Mouse (Mus musculus): ENCODE results near the gene Tprg. TPM values are rescaled to one million over a fixed set of nuclear protein-coding genes. Genes with fewer than 3 reads are reported as not detected.

Tprg gene
- total RNA-seq, 1 experiment from 2014 or later, result not detected

GRCm38 (mm10) chr16:25315090-25315489 lies 28.5 kb downstream of the Tprg start:
- ATAC-seq (replicated peaks; ENCODE audit: insufficient number of reproducible peaks, low FRiP score, low TSS enrichment, poor library complexity, severe bottlenecking), result no peak

DNA sequence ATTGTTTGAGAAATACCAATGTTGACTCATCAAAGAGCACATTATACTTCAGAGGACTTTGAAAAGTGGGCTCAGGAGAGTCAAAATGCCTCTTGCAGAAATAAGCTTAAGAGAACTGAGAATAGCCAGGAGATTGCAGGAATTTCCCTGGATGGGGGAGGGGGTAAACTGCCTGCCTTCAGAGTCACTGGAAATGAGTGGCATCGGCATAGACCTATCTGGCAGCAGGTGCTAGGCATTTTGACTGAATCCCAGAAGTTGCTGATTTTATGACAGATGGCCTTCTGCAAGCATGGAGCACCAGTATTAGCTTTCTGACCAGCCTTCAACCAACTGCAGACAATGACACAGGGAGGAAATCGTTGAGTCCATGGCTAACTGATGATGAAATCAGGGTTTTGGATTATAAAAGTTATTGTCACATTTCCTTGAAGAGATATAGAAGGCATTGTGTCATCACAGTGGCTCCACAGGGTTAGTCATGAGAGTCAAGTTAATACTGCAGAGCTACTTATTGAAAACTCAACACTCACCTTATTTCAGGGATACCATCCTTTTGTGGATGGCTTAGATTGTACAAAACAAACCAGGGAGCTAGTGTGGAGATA lies 39.1 kb downstream of the Tprg start:
- no peak for ATAC-seq (replicated peaks; ENCODE audit: insufficient number of reproducible peaks, low FRiP score, low TSS enrichment, poor library complexity, severe bottlenecking)

DNA sequence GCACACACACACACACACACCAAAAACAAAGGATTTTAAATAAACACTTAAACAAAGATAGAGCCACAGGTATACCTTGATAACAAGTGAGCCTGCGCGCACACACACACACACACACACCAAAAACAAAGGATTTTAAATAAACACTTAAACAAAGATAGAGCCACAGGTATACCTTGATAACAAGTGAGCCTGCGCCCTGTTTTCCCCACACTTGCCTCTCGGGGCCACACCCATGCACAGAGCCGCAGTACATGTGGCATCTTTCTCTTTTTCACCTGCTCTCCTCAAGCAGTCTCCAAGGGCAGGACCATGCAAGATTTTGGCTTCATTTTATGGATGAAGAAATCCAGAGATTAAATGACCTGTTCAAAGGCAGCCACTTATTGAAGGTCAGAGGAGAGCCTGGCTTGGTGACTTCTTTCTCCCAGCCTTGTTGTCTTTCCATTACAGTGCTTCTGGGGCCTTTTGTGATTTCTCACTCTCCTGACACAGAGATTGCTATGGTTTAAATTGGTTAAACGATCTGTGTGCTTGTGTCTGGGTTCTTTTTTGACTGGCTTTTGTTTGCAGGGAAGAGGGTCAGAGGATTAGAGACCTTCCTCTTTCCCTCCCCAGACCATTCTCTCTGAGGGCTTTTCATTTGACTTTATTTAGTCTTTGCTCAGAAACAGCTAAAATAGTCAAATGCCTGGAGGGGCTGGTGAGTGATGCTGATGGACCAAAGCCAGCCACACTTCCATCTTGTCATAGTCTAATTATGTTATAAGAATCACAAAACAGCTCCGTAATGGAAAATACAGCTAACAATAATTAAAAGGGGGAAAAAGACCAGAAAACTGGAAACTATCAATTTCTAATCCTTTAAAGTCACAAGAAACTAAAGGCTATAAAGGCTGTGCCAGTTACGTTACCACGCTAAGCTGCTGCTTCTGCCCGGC lies 46.9 kb downstream of the Tprg start:
- no peak for ATAC-seq (replicated peaks; ENCODE audit: insufficient number of reproducible peaks, low FRiP score, low TSS enrichment, poor library complexity, severe bottlenecking)

DNA sequence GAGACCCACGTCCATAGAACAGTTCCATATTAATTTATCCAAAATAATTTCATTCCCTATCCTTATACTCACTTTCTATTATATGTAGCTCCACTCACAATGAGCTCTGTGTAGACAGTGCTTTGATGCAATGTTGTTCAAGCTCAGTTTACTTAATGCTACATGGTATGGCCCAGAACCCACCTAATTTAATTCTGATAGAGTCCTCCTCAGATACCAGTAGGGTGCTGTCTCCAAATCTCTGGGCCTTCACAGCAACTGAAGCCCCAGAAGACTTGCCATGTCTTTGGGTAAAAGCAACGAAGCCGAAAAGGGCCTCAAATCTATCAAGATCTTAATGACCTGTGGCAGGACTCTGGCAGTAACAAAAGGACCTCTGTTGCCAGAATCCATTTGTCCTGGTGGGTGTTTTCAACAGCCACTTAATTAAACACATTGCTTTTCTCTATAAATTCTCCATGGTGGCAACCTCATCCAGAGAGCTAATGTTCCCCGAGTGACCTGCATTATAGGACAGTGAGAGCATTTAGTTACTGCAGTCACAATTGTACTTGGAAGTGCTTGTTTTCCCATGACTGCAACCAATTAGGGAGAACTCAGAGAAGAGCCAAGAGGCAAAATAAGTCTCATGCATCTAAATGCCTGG lies 48.6 kb downstream of the Tprg start:
- no peak for ATAC-seq (replicated peaks; ENCODE audit: insufficient number of reproducible peaks, low FRiP score, low TSS enrichment, poor library complexity, severe bottlenecking)

- no peak for ATAC-seq (replicated peaks; ENCODE audit: insufficient number of reproducible peaks, low FRiP score, low TSS enrichment, poor library complexity, severe bottlenecking)
These were observed 63.0 kb downstream of the Tprg start for GRCm38 (mm10) chr16:25349626-25350025.

DNA sequence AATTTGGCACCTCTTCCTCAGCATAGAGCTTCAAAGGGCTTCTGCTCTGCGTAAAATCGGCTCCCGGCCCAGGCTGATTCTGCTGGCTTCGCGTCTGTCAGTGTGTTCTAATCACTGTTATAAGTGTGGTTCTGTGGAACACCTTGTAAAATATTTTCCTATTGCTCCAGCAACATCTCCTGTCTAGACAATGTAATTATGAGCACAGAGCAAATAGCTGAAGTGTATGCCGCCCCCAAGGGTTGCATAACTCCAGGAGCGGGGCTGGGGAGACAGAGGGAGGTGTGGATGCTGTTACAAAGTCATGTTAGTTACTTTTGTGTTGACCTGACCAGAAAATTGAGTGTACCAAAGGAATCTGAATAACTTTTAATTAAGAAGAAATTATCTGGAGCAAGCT lies 81.2 kb downstream of the Tprg start:
- no peak for ATAC-seq (replicated peaks; ENCODE audit: insufficient number of reproducible peaks, low FRiP score, low TSS enrichment, poor library complexity, severe bottlenecking)

DNA sequence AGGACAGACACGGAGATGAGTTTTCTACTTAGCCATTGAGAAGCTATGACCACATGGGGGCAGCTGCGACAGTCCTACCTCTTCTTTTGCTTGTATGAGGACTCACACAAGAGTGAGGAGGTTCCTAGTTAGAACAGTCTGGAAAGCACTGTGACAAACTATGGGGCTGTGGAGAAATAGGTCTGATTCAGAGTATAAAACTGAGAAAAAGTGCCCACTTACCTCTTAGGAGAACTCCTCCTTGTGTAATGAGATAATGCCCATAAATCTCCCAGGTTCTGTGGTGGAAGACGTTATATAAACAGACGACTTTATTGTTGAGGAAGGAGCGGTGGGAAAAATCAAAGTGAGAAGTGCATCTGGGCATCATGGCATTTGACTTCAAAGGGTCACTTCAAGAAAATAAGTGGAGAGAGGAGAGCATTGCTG lies 83.4 kb downstream of the Tprg start:
- no peak for ATAC-seq (replicated peaks; ENCODE audit: insufficient number of reproducible peaks, low FRiP score, low TSS enrichment, poor library complexity, severe bottlenecking)

DNA sequence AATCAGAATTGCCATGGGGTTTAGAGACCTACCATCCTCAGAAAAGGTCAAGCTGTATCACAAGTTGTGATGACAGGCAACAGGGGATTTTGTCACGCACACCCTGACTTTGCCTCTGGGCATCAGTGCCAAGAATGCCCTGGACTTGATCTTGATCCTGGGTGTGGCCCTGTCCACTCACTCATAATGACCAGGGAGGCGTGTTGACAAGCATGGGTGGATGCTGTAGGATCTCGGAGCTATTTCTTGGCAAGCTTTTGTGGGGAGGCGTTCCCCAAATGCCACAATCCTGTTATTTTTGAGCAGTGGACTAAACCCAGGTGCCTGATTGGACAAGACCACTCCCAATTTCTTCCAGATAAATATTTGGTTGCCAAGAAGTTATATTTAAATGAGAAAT lies 87.5 kb downstream of the Tprg start:
- ATAC-seq (replicated peaks; ENCODE audit: insufficient number of reproducible peaks, low FRiP score, low TSS enrichment, poor library complexity, severe bottlenecking), result no peak

DNA sequence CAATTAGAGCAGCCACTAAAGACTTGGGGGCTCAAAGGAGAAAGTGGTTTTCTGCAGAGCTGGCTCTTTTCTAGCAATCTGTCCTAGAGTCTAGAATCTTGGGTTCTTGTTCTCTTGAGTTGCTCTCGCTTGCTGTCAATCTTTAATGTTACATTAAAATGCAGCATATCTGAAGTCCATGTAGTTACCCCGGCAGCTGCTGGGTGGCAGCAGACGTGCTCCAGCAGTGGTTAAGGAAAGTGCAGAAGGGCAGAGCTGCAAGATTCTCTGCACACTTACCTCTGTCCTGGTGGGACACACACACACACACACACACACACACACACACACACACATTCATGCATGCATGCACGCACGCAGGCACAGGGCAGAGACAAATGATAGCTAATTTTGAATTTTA lies 88.2 kb downstream of the Tprg start:
- ATAC-seq (replicated peaks; ENCODE audit: insufficient number of reproducible peaks, low FRiP score, low TSS enrichment, poor library complexity, severe bottlenecking), result no peak

GRCm38 (mm10) chr16:25376720-25377373 lies 90.2 kb downstream of the Tprg start:
- ATAC-seq (replicated peaks; ENCODE audit: insufficient number of reproducible peaks, low FRiP score, low TSS enrichment, poor library complexity, severe bottlenecking), result no peak

DNA sequence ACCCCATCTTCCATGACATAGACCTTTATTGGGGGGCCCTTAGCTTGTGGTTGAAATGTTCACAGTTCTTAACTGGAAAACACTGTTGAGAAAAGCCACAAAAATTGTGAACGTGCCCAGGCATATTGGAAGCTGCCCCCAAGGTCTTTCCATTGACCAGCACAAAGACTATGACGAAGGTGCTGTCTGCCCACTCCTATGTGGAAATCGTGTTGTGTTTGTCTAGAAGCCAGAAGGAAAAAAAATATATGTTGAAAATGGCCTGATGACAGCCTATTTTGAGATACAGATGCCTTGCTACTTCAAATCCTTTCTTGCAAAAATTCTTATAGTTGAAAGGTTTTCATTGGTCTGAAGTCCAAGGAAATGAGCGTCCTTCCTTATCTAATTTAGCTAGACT lies 91.1 kb downstream of the Tprg start:
- ATAC-seq (replicated peaks; ENCODE audit: insufficient number of reproducible peaks, low FRiP score, low TSS enrichment, poor library complexity, severe bottlenecking), result no peak

DNA sequence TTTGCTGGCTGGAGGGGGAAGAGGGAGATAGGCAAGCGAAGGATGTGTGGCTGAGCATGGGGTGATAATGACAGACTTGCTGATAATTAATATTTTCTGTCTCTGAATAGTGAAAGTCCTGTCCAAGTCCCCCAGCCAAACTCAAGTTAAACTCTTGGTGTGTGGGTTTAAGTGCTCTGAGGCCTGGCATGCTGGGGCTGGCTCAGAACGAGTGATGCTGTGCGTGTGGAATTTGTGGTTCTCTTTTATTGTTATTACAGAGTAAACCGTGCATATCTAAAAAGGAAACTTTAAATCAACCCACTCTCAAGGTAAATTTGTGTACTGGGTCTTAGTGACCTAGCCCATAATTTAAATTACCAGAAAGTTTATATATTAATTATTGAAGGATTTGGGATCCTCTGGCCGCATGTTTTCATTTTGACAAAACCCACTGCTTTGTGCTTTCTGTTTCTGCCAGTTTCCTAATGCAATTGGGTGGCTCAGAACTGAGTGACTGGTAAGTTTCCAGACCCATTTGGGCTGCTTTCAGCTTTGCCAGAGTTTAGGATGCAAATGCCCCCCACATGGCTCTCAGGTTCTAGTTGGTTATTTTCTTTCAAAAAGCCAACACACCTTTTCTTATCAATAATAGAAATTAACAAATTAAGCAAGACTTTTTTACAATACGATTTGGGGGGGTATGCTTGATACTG lies 99.0 kb downstream of the Tprg start:
- ATAC-seq (replicated peaks; ENCODE audit: insufficient number of reproducible peaks, low FRiP score, low TSS enrichment, poor library complexity, severe bottlenecking), result no peak

DNA sequence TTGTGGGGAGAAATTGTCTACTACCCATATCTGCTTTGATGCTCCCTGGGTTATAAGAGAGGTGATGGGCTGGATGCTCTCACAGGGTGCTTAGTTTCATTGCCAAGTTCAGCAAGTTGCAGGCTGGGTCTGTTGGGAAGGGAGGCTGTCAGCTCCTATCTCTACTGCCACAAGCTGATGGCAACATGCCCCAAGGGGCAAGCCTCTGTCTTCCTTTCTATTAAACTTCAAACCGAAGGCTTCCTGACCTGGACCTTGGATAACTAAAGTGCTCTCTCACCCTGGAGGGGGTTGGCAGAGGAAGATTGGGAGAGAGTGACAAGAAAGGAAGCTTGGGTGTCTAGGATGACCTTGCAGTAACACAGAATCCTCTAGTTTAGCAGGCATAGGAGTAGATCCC lies 108.1 kb downstream of the Tprg start:
- no peak for ATAC-seq (replicated peaks; ENCODE audit: insufficient number of reproducible peaks, low FRiP score, low TSS enrichment, poor library complexity, severe bottlenecking)

DNA sequence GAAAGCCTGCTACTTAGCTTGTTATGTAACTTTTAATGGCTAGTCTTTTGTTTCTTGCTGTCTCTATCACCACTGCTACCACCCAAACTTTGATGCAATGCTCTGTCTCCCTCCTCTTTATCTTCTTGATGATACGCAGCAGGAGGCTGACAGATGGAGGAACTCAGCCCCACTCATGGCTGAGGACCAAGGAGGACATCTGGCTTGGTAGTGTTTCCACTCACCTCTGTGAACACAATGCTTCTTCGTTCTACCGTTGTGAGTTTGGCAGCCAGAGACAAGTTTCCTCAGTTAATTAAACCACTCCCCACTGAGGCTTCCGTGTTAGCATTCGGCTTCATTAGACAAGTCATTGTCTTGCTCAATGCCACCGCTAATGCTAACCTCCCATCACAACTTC lies 117.5 kb downstream of the Tprg start:
- no peak for ATAC-seq (replicated peaks; ENCODE audit: insufficient number of reproducible peaks, low FRiP score, low TSS enrichment, poor library complexity, severe bottlenecking)

DNA sequence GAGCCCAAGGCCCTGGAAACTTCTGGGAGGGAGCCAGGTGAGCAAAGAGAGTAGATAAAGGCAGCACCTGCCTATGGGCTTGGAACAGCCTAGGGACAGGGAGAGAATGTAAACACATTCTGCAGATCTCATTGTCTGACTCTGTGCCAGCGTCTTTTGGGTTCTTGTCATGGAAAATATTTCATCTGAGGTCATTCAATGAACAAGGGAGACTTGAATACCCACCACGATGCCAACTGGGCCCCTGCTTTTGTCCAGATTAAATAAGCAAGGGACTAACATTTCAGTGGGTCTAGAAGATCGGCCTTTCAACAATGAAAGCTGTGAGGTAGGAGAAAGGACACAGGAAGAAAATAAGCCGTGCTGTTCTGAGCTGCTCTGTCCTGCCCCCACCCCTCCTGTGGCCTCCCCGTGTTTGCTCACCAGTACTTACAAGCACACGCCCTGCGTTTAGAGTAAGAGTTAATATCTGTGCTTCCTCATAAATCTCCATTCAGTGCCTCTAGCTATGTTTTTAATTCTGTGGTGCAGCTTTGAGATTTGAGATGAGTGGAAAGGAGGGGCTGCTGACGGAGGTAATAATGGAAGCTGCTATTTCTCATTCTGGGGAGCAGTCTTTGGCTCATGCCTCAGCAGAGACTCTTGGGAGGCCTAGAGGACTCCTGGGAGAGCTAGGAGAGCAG lies 120.7 kb downstream of the Tprg start:
- no peak for ATAC-seq (replicated peaks; ENCODE audit: insufficient number of reproducible peaks, low FRiP score, low TSS enrichment, poor library complexity, severe bottlenecking)

GRCm38 (mm10) chr16:25408032-25408431 lies 121.4 kb downstream of the Tprg start:
- no peak for ATAC-seq (replicated peaks; ENCODE audit: insufficient number of reproducible peaks, low FRiP score, low TSS enrichment, poor library complexity, severe bottlenecking)

GRCm38 (mm10) chr16:25411307-25411706 lies 124.7 kb downstream of the Tprg start:
- no peak for ATAC-seq (replicated peaks; ENCODE audit: insufficient number of reproducible peaks, low FRiP score, low TSS enrichment, poor library complexity, severe bottlenecking)

DNA sequence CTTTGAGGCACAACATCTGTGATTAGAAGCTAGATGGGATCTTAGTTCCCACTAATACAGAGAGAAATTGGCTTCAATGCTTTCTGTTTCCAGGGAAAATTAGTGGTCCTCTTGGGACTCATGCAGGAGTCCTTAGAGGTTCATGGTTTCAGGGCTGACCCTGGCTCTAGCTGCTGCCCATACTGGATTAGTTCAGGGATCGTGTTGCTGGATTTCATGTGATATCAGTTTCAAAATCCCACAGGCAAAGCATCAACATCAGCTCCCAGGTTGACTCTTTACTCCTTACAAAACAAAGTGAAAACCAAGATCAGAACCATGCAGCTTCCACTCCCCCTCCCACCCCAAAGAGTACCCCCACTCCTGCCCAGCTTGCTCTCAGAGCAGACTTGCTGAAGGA lies 127.3 kb downstream of the Tprg start:
- ATAC-seq (replicated peaks; ENCODE audit: insufficient number of reproducible peaks, low FRiP score, low TSS enrichment, poor library complexity, severe bottlenecking), result no peak

Data from monocyte, adult 5-6 weeks (primary cell).